Mouse (Mus musculus): ENCODE results near the gene Rps26. TPM values are rescaled to one million over a fixed set of nuclear protein-coding genes. Genes with fewer than 3 reads are reported as not detected.
"Not testable (repeated sequence)": the region's sequence is repeated elsewhere in the genome, so short reads cannot be mapped to it uniquely, and the experiment has no call there.

Rps26 gene
- total and polyA plus RNA-seq, 3 experiments: 229 to 337 (median 279) TPM

GRCm38 (mm10) chr10:128636561-128636960, 10.0 kb upstream of the Rps26 start:
- intact Hi-C loops (cut with DNase I): no loop called here
- TF ChIP-seq EP300 (IDR thresholded peaks at IDR 0.05; ENCODE audit: insufficient read depth, low read depth, low read length) (no peak), POLR2A (IDR thresholded peaks at IDR 0.05; ENCODE audit: insufficient read depth, low read depth, low read length) (no peak), CTCF (IDR thresholded peaks at IDR 0.05) (no peak)
- Histone ChIP-seq H3K27me3 (ENCODE audit: control insufficient read depth, insufficient read depth, low read length) (no peaks in the 10 kb centered on the region), H3K4me1 (ENCODE audit: control insufficient read depth, insufficient read depth, low read length) (no peaks in the 10 kb centered on the region), H3K9ac (ENCODE audit: low read depth, low read length) (no peak overlapping the region), H3K4me3 (no peak overlapping the region), H3K36me3 (ENCODE audit: control insufficient read depth, insufficient read depth, low read length) (no peaks in the 10 kb centered on the region), H3K27ac (no peak overlapping the region), H3K79me2 (replicated peaks; ENCODE audit: control insufficient read depth, insufficient read depth, low read length) (no peaks in the 10 kb centered on the region)
- no peak for DNase-seq
- WGBS: 48% methylated on average over 6 of the region's 6 CpGs

DNA sequence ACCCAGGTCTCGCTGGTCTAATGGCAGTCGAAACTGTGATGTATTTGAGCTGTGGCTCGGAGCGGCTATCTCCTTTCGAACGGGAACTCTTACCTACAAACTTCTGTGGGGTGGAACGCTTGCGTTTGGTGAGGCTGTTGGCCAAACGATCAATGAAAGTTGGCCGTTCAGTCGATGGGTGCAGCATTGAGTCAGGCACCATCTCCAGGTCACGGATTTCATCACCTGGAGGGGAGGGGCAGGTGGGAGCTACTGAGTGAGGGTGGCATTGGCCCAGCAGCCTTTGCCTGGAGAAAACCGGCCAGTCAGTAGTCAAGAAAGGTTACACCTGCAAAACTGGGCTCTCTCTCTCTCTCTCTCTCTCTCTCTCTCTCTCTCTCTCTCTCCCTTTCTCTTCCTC, 9.2 kb upstream of the Rps26 start:
- intact Hi-C loops (cut with DNase I): no loop called here
- no peaks in the 10 kb centered on the region for H3K36me3 ChIP-seq (ENCODE audit: control insufficient read depth, insufficient read depth, low read length)
- H3K4me1 ChIP-seq (ENCODE audit: control insufficient read depth, insufficient read depth, low read length): no peaks in the 10 kb centered on the region
- no peak for DNase-seq
- no peaks in the 10 kb centered on the region for H3K79me2 ChIP-seq (replicated peaks; ENCODE audit: control insufficient read depth, insufficient read depth, low read length)
- WGBS: 93% methylated on average over 13 of the region's 13 CpGs
- no peak overlapping the region for H3K9ac ChIP-seq (ENCODE audit: low read depth, low read length)
- no peak overlapping the region for H3K4me3 ChIP-seq
- no peak for TF ChIP-seq CTCF (IDR thresholded peaks at IDR 0.05)
- TF ChIP-seq POLR2A (IDR thresholded peaks at IDR 0.05; ENCODE audit: insufficient read depth, low read depth, low read length): no peak
- no peak for TF ChIP-seq EP300 (IDR thresholded peaks at IDR 0.05; ENCODE audit: insufficient read depth, low read depth, low read length)
- H3K27me3 ChIP-seq (ENCODE audit: control insufficient read depth, insufficient read depth, low read length): no peaks in the 10 kb centered on the region
- H3K27ac ChIP-seq: no peak overlapping the region

DNA sequence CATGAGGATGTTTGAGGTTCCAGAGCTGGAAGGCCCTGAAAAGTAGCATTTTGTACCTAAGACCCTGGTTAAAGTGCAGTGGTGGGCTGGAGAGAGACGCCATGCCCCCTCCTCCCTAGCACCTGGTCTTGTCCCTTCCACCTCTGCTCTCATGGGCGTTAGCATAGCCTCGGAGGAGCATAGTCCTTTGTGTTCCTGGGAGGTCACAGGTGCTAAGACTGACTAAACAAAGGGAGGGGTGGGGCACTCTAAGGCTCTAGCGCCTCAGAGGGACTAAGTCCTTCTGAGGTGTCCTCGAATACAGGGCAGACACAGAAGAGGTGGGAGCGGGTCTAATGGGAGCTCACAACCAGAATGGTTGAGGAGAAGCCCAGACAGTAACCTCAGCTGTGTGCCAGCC, 5.0 kb upstream of the Rps26 start:
- no peak overlapping the region for H3K27ac ChIP-seq
- TF ChIP-seq POLR2A (IDR thresholded peaks at IDR 0.05; ENCODE audit: insufficient read depth, low read depth, low read length): no peak
- no peak for TF ChIP-seq EP300 (IDR thresholded peaks at IDR 0.05; ENCODE audit: insufficient read depth, low read depth, low read length)
- TF ChIP-seq CTCF (IDR thresholded peaks at IDR 0.05): no peak
- H3K36me3 ChIP-seq (ENCODE audit: control insufficient read depth, insufficient read depth, low read length): no peaks in the 10 kb centered on the region
- no peaks in the 10 kb centered on the region for H3K4me1 ChIP-seq (ENCODE audit: control insufficient read depth, insufficient read depth, low read length)
- H3K4me3 ChIP-seq: no peak overlapping the region
- WGBS: 22% methylated on average over 6 of the region's 6 CpGs
- intact Hi-C loops (cut with DNase I): no loop called here
- no peak overlapping the region for H3K9ac ChIP-seq (ENCODE audit: low read depth, low read length)
- no peaks in the 10 kb centered on the region for H3K27me3 ChIP-seq (ENCODE audit: control insufficient read depth, insufficient read depth, low read length)
- DNase-seq: no peak
- H3K79me2 ChIP-seq (replicated peaks; ENCODE audit: control insufficient read depth, insufficient read depth, low read length): no peaks in the 10 kb centered on the region

GRCm38 (mm10) chr10:128630306-128630705, 3.8 kb upstream of the Rps26 start:
- H3K36me3 ChIP-seq (ENCODE audit: control insufficient read depth, insufficient read depth, low read length); H3K79me2 ChIP-seq (replicated peaks; ENCODE audit: control insufficient read depth, insufficient read depth, low read length); intact Hi-C loops (cut with DNase I); H3K27ac ChIP-seq; H3K27me3 ChIP-seq (ENCODE audit: control insufficient read depth, insufficient read depth, low read length); H3K4me1 ChIP-seq (ENCODE audit: control insufficient read depth, insufficient read depth, low read length); H3K9ac ChIP-seq (ENCODE audit: low read depth, low read length); DNase-seq; H3K4me3 ChIP-seq: not testable (repeated sequence)
- 78% methylated on average over 5 of the region's 5 CpGs for WGBS

- Histone ChIP-seq H3K27me3 (ENCODE audit: control insufficient read depth, insufficient read depth, low read length) (no peaks in the 10 kb centered on the region), H3K27ac (no peak overlapping the region), H3K9ac (ENCODE audit: low read depth, low read length) (no peak overlapping the region), H3K79me2 (replicated peaks; ENCODE audit: control insufficient read depth, insufficient read depth, low read length) (no peaks in the 10 kb centered on the region), H3K36me3 (ENCODE audit: control insufficient read depth, insufficient read depth, low read length) (peaks cover 5% of the 10 kb centered on the region), H3K4me3 (no peak overlapping the region), H3K4me1 (ENCODE audit: control insufficient read depth, insufficient read depth, low read length) (peaks cover 3% of the 10 kb centered on the region)
- WGBS: 68% methylated on average over 2 of the region's 2 CpGs
- intact Hi-C loops (cut with DNase I): loop anchor here (5.0 to 10.0 kb wide), 3 partner anchors 77 to 327 kb away; partner anchors contain the start of genes Gdf11 and Pan2
- no peak for DNase-seq
- TF ChIP-seq POLR2A (IDR thresholded peaks at IDR 0.05; ENCODE audit: insufficient read depth, low read depth, low read length): no peak
- TF ChIP-seq CTCF (IDR thresholded peaks at IDR 0.05): no peak
- TF ChIP-seq EP300 (IDR thresholded peaks at IDR 0.05; ENCODE audit: insufficient read depth, low read depth, low read length): no peak
These were observed 3.2 kb upstream of the Rps26 start for GRCm38 (mm10) chr10:128629746-128630145.

DNA sequence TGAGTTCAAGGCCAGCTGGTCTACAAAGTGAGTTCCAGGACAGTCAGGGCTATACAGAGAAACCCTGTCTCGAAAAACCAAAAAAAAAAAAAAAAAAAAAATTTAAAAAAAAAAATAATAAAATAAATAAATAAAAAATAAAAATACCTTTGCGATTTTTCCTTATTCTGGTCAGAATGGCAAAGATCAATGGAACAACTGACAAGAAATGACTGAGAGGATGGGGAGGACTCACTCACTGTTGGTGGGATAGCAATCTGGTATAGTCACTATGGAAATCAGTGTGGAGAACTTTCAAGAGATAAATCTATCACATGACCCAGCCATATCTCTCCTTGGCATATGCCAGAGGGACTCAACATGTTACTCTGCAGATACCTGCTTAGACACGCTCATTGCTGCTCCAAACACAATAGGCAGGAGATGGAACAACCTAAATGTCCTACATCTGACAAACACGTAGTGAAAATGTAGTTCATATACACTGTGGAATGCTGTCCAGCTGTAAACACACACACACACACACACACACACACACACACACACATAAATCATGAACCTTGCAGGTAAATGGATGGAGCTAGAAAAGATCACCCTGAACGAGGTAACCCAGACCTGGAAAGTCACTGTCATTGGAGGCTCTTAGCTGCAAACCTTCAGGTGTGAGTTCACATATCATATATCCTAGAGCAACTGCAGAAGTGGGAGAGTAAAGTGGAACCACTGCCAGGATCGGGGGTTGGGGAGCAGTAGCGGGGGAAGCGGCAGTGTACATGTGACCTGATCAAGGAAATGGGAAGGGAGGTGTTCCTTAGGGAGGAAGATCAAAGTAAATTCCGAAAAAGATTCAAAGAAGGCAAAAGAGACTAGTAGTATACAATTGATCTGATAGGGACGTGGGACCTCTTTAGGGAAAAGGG, 1.1 kb upstream of the Rps26 start:
- Histone ChIP-seq H3K9ac (ENCODE audit: low read depth, low read length) (no peak overlapping the region), H3K27ac (no peak overlapping the region), H3K27me3 (ENCODE audit: control insufficient read depth, insufficient read depth, low read length) (no peaks in the 10 kb centered on the region), H3K36me3 (ENCODE audit: control insufficient read depth, insufficient read depth, low read length) (peaks cover 5% of the 10 kb centered on the region), H3K4me3 (no peak overlapping the region), H3K4me1 (ENCODE audit: control insufficient read depth, insufficient read depth, low read length) (peaks cover 3% of the 10 kb centered on the region), H3K79me2 (replicated peaks; ENCODE audit: control insufficient read depth, insufficient read depth, low read length) (no peaks in the 10 kb centered on the region)
- DNase-seq: no peak
- 65% methylated on average over 10 of the region's 10 CpGs for WGBS
- intact Hi-C loops (cut with DNase I): loop anchor here (5.0 to 10.0 kb wide), 3 partner anchors 75 to 325 kb away; partner anchors contain the start of genes Gdf11 and Pan2
- TF ChIP-seq EP300 (IDR thresholded peaks at IDR 0.05; ENCODE audit: insufficient read depth, low read depth, low read length) (no peak), POLR2A (IDR thresholded peaks at IDR 0.05; ENCODE audit: insufficient read depth, low read depth, low read length) (no peak), CTCF (IDR thresholded peaks at IDR 0.05) (no peak)

Data from heart, adult 2 months (tissue).